Mouse (Mus musculus): ENCODE results near the gene Gadl1. TPM values are rescaled to one million over a fixed set of nuclear protein-coding genes. Genes with fewer than 3 reads are reported as not detected.

Gadl1 gene
- total and polyA plus RNA-seq, 3 experiments = 0.13 TPM; not detected in 2

DNA sequence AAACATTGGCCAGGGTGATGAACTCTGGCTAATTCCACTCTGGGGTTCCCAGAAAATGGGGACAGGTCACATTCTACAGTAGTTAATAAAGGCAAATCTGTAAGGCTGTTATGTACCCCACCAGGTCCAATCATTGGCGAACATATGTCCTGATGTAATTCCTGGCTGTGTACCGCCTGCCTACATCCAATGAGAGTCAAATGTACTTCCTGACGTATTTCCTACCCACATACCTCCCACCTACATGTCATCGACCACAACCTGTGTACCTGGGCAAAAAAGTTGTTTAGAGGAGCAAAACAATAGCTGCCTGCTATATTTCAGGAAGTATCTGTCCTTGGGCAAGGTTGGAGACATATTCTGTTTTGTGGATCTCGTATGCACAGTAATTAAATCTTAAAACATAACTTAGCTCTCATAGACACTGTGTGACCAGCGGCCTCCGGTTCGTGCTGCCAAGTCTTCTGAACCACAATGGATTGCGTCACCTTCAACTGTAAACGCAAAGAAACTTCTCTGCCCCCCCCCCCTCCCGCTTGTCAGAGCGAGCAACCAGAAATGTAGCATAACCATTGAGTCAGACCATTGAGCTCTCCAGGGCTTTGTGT is 175.2 kb downstream of the Gadl1 start:
- dilution Hi-C loops (cut with MboI; ENCODE audit: extremely low pct_ligation_motif_present, extremely low pct_unique_long_range_greater_than_20kb, low sequenced_read_pairs) = no loop called here
- H3K27ac ChIP-seq (ENCODE audit: insufficient read depth, low read depth) = no peak overlapping the region

DNA sequence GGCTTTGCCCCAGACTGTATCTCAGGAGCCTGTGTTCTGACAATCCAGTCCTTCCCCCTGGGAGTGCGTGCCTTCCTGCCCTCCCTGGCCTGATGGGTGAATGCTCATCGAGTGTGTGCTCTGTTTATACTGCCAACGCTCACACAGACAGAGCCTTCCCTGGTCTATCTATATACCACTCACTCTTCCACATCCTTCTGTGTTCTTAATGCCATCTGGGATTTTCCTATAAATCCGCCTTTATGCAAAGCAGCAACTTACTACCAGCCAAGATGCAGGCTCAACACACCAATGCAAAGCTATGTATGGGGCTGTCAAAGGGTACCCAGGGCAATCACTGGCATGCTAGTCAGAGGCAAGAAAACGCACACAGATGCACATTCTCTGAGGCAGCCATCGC is 176.7 kb downstream of the Gadl1 start:
- Histone ChIP-seq H3K4me1 (ENCODE audit: control insufficient read depth in 1 of 2, insufficient read depth in 2 of 2) (peaks cover 9 to 47% of the 10 kb centered on the region in 2 experiments), H3K27ac (ENCODE audit: insufficient read depth, low read depth) (no peak overlapping the region), H3K36me3 (replicated peaks in 1 of 2; ENCODE audit: control insufficient read depth in 1 of 2, insufficient read depth in 1 of 2, low read length in 1 of 2) (peaks cover 32 to 45% of the 10 kb centered on the region in 2 experiments), H3K4me3 (replicated peaks in 1 of 3; ENCODE audit: low read depth in 2 of 3, low read length in 2 of 3, poor library complexity in 1 of 3) (no peak overlapping the region), H3K4me2 (ENCODE audit: insufficient read depth, low read depth, poor library complexity, severe bottlenecking) (no peak overlapping the region), H3K27me3 (replicated peaks) (no peaks in the 10 kb centered on the region), H3K79me2 (replicated peaks; ENCODE audit: control insufficient read depth, extremely low read depth, insufficient read depth, poor library complexity, severe bottlenecking) (no peaks in the 10 kb centered on the region), H3K9ac (ENCODE audit: insufficient read depth, low read depth) (no peak overlapping the region), H3K9me3 (replicated peaks; ENCODE audit: low read length) (no peaks in the 10 kb centered on the region)
- 0 out of 2 replicates have a peak, but pooled peaks have one; percentile 33 for TF ChIP-seq POLR2AphosphoS2 (IDR thresholded peaks at IDR 0.05; ENCODE audit: low read depth, low read length)
- TF ChIP-seq POLR2A (IDR thresholded peaks at IDR 0.05; ENCODE audit: low read depth, low read length) = no peak
- DNase-seq (ENCODE audit: extremely low read depth) = no peak
- dilution Hi-C loops (cut with MboI; ENCODE audit: extremely low pct_ligation_motif_present, extremely low pct_unique_long_range_greater_than_20kb, low sequenced_read_pairs) = no loop called here
- in situ Hi-C loops (cut with MboI; ENCODE audit: low pct_ligation_motif_present, low pct_unique_long_range_greater_than_20kb, low sequenced_read_pairs) = loop anchor here (10.0 kb wide), 2 partner anchors 89 to 239 kb away; partner anchors contain the start of gene Tgfbr2

More for the DNA sequence above, 175.2 kb downstream of the Gadl1 start:
- Histone ChIP-seq H3K4me1 (ENCODE audit: control insufficient read depth in 1 of 2, insufficient read depth in 2 of 2) (peaks cover 9 to 47% of the 10 kb centered on the region in 2 experiments), H3K27me3 (replicated peaks) (no peaks in the 10 kb centered on the region), H3K36me3 (replicated peaks in 1 of 2; ENCODE audit: control insufficient read depth in 1 of 2, insufficient read depth in 1 of 2, low read length in 1 of 2) (peaks cover 18 to 30% of the 10 kb centered on the region in 2 experiments), H3K9me3 (replicated peaks; ENCODE audit: low read length) (no peaks in the 10 kb centered on the region), H3K4me3 (replicated peaks in 1 of 3; ENCODE audit: low read depth in 2 of 3, low read length in 2 of 3, poor library complexity in 1 of 3) (no peak overlapping the region), H3K79me2 (replicated peaks; ENCODE audit: control insufficient read depth, extremely low read depth, insufficient read depth, poor library complexity, severe bottlenecking) (no peaks in the 10 kb centered on the region), H3K9ac (ENCODE audit: insufficient read depth, low read depth) (no peak overlapping the region), H3K4me2 (ENCODE audit: insufficient read depth, low read depth, poor library complexity, severe bottlenecking) (no peak overlapping the region)
- TF ChIP-seq SMC3 (IDR thresholded peaks at IDR 0.05; ENCODE audit: low read depth, low read length) (no peak), UBTF (IDR thresholded peaks at IDR 0.05; ENCODE audit: low read depth, low read length) (no peak), MAFK (IDR thresholded peaks at IDR 0.05; ENCODE audit: insufficient replicate concordance, low read length) (no peak), NRF1 (IDR thresholded peaks at IDR 0.05; ENCODE audit: low read depth, low read length) (no peak), CHD1 (IDR thresholded peaks at IDR 0.05; ENCODE audit: low read depth, low read length) (no peak), KAT2A (IDR thresholded peaks at IDR 0.05; ENCODE audit: insufficient replicate concordance, low read length) (no peak), RCOR1 (conservative IDR thresholded peaks at IDR 0.05; ENCODE audit: low read depth, low read length) (no peak), POLR2AphosphoS2 (IDR thresholded peaks at IDR 0.05; ENCODE audit: low read depth, low read length) (no peak), MEF2A (IDR thresholded peaks at IDR 0.05; ENCODE audit: borderline replicate concordance, low read depth, low read length) (no peak), PAX5 (IDR thresholded peaks at IDR 0.05; ENCODE audit: low read length) (no peak), BHLHE40 (IDR thresholded peaks at IDR 0.05; ENCODE audit: low read depth, low read length) (no peak), RAD21 (IDR thresholded peaks at IDR 0.05; ENCODE audit: low read depth, low read length) (no peak), HCFC1 (IDR thresholded peaks at IDR 0.05; ENCODE audit: low read depth, low read length) (no peak), POLR2A (IDR thresholded peaks at IDR 0.05; ENCODE audit: low read depth, low read length) (no peak), CTCF (conservative IDR thresholded peaks at IDR 0.05 in 1 of 2, IDR thresholded peaks at IDR 0.05 in 1 of 2; ENCODE audit: low read depth in 2 of 2, low read length in 2 of 2) (no peak), ZKSCAN1 (IDR thresholded peaks at IDR 0.05; ENCODE audit: borderline replicate concordance, low read depth, low read length) (no peak), E2F4 (IDR thresholded peaks at IDR 0.05; ENCODE audit: insufficient replicate concordance, low read depth, low read length) (no peak), EP300 (IDR thresholded peaks at IDR 0.05; ENCODE audit: low read length) (no peak), NELFE (IDR thresholded peaks at IDR 0.05; ENCODE audit: low read depth, low read length) (no peak)
- in situ Hi-C loops (cut with MboI; ENCODE audit: low pct_ligation_motif_present, low pct_unique_long_range_greater_than_20kb, low sequenced_read_pairs) = loop anchor here (10.0 kb wide), 2 partner anchors 90 to 240 kb away; partner anchors contain the start of gene Tgfbr2
- no peak for DNase-seq (ENCODE audit: extremely low read depth)
